Mouse (Mus musculus): ENCODE measurements around the gene Ret. TPM values are rescaled to one million over a fixed set of nuclear protein-coding genes. Genes with fewer than 3 reads are reported as not detected.
A peak's percentile ranks its signal among the peaks of the same experiment; 100 is the strongest.

Ret gene
- polyA plus RNA-seq, 1 experiment from 2014 or later = 1.3 TPM

GRCm38 (mm10) chr6:118138731-118139709 lies 58.5 kb downstream of the Ret start, which contains the start of gene Csgalnact2:
TSS of gene Csgalnact2 (minus strand) at chr6:118139140.
- Histone ChIP-seq H3K4me1 (peaks cover 7% of the 10 kb centered on the region; the same call in 1 of the 2 replicates), H3K9ac (replicated peaks) (peak within 1 kb of the TSS; percentile 68), H3K4me3 (peak within 1 kb of the TSS; percentile 81), H3K9me3 (no peaks in the 10 kb centered on the region), H3K36me3 (no peaks in the 10 kb centered on the region), H3K27ac (replicated peaks) (peak within 1 kb of the TSS; percentile 80), H3K27me3 (no peaks in the 10 kb centered on the region), H3K4me2 (replicated peaks) (peak within 1 kb of the TSS; percentile 75)
- 6% methylated on average over 54 of the region's 66 CpGs for WGBS
- ATAC-seq (replicated peaks) = peak; percentile 98

GRCm38 (mm10) chr6:118137148-118137547 lies 60.4 kb downstream of the Ret start:
- Histone ChIP-seq H3K9ac (replicated peaks) (no peak overlapping the region), H3K4me1 (peaks cover 7% of the 10 kb centered on the region; the same call in 1 of the 2 replicates), H3K27ac (replicated peaks) (no peak overlapping the region), H3K36me3 (no peaks in the 10 kb centered on the region), H3K4me2 (replicated peaks) (no peak overlapping the region), H3K9me3 (no peaks in the 10 kb centered on the region), H3K27me3 (no peaks in the 10 kb centered on the region), H3K4me3 (no peak overlapping the region)
- WGBS = 88% methylated on average over 2 of the region's 2 CpGs
- ATAC-seq (replicated peaks) = no peak

- WGBS = 85% methylated on average over 1 of the region's 1 CpGs
- H3K4me2 ChIP-seq (replicated peaks) = no peak overlapping the region
- no peaks in the 10 kb centered on the region for H3K36me3 ChIP-seq
- ATAC-seq (replicated peaks) = no peak
- no peaks in the 10 kb centered on the region for H3K9me3 ChIP-seq
- no peak overlapping the region for H3K4me3 ChIP-seq
- no peak overlapping the region for H3K9ac ChIP-seq (replicated peaks)
- no peak overlapping the region for H3K27ac ChIP-seq (replicated peaks)
- H3K4me1 ChIP-seq = peaks cover 7% of the 10 kb centered on the region; the same call in 1 of the 2 replicates
- no peaks in the 10 kb centered on the region for H3K27me3 ChIP-seq
These were observed 63.1 kb downstream of the Ret start for GRCm38 (mm10) chr6:118134461-118134860.

GRCm38 (mm10) chr6:118130022-118130421 lies 67.5 kb downstream of the Ret start:
- no peaks in the 10 kb centered on the region for H3K27me3 ChIP-seq
- no peak overlapping the region for H3K27ac ChIP-seq (replicated peaks)
- no peaks in the 10 kb centered on the region for H3K9me3 ChIP-seq
- H3K36me3 ChIP-seq = peaks cover 2% of the 10 kb centered on the region; the same call in 1 of the 2 replicates
- ATAC-seq (replicated peaks) = no peak
- no peak overlapping the region for H3K4me3 ChIP-seq
- no peak overlapping the region for H3K4me2 ChIP-seq (replicated peaks)
- WGBS = 72% methylated on average over 2 of the region's 2 CpGs
- no peaks in the 10 kb centered on the region for H3K4me1 ChIP-seq
- H3K9ac ChIP-seq (replicated peaks) = no peak overlapping the region

- 88% methylated on average over 6 of the region's 6 CpGs for WGBS
- no peak overlapping the region for H3K9ac ChIP-seq (replicated peaks)
These were observed 69.6 kb downstream of the Ret start for GRCm38 (mm10) chr6:118127827-118128487.

GRCm38 (mm10) chr6:118127198-118127597 lies 70.3 kb downstream of the Ret start:
- Histone ChIP-seq H3K4me3 (no peak overlapping the region), H3K36me3 (peaks cover 18% of the 10 kb centered on the region; the same call in 1 of the 2 replicates), H3K27me3 (no peaks in the 10 kb centered on the region), H3K9me3 (no peaks in the 10 kb centered on the region), H3K4me2 (replicated peaks) (no peak overlapping the region), H3K27ac (replicated peaks) (no peak overlapping the region), H3K4me1 (no peaks in the 10 kb centered on the region), H3K9ac (replicated peaks) (no peak overlapping the region)
- 87% methylated on average over 7 of the region's 7 CpGs for WGBS
- ATAC-seq (replicated peaks) = no peak

More at GRCm38 (mm10) chr6:118127827-118128487, 69.6 kb downstream of the Ret start:
- Histone ChIP-seq H3K9me3 (no peaks in the 10 kb centered on the region), H3K4me3 (no peak overlapping the region), H3K4me2 (replicated peaks) (no peak overlapping the region), H3K27ac (replicated peaks) (no peak overlapping the region), H3K4me1 (no peaks in the 10 kb centered on the region), H3K27me3 (no peaks in the 10 kb centered on the region), H3K36me3 (peaks cover 11% of the 10 kb centered on the region; the same call in 1 of the 2 replicates)
- no peak for ATAC-seq (replicated peaks)

GRCm38 (mm10) chr6:118126577-118126976 lies 70.9 kb downstream of the Ret start:
- Histone ChIP-seq H3K36me3 (peaks cover 18% of the 10 kb centered on the region; the same call in 1 of the 2 replicates), H3K27ac (replicated peaks) (no peak overlapping the region), H3K4me1 (no peaks in the 10 kb centered on the region), H3K9me3 (no peaks in the 10 kb centered on the region), H3K27me3 (no peaks in the 10 kb centered on the region), H3K4me2 (replicated peaks) (no peak overlapping the region), H3K4me3 (no peak overlapping the region), H3K9ac (replicated peaks) (no peak overlapping the region)
- ATAC-seq (replicated peaks) = no peak

- no peaks in the 10 kb centered on the region for H3K27me3 ChIP-seq
- no peak overlapping the region for H3K4me3 ChIP-seq
- H3K4me2 ChIP-seq (replicated peaks) = no peak overlapping the region
- H3K36me3 ChIP-seq = peaks cover 18% of the 10 kb centered on the region; the same call in 1 of the 2 replicates
- no peak for ATAC-seq (replicated peaks)
- no peaks in the 10 kb centered on the region for H3K4me1 ChIP-seq
- H3K27ac ChIP-seq (replicated peaks) = no peak overlapping the region
- H3K9ac ChIP-seq (replicated peaks) = no peak overlapping the region
- 91% methylated on average over 1 of the region's 1 CpGs for WGBS
- H3K9me3 ChIP-seq = no peaks in the 10 kb centered on the region
These were observed 74.8 kb downstream of the Ret start for GRCm38 (mm10) chr6:118122767-118123166.

- H3K4me2 ChIP-seq (replicated peaks) = no peak overlapping the region
- no peak overlapping the region for H3K27ac ChIP-seq (replicated peaks)
- no peak for ATAC-seq (replicated peaks)
- WGBS = 69% methylated on average over 1 of the region's 1 CpGs
- H3K4me1 ChIP-seq = no peaks in the 10 kb centered on the region
- no peak overlapping the region for H3K9ac ChIP-seq (replicated peaks)
- no peaks in the 10 kb centered on the region for H3K9me3 ChIP-seq
- H3K27me3 ChIP-seq = no peaks in the 10 kb centered on the region
- no peaks in the 10 kb centered on the region for H3K36me3 ChIP-seq
- H3K4me3 ChIP-seq = no peak overlapping the region
These were observed 85.7 kb downstream of the Ret start for GRCm38 (mm10) chr6:118111810-118112209.

Other genes with a start within 250 kb of the Ret start
- gene Rasgef1a, start 186.3 kb downstream of the Ret start, polyA plus RNA-seq (2015; fragmentation: Nextera tagmentation; extraction: Ambion mirVana) = 3.7 and 4.1 TPM in 2 replicates
- gene Csgalnact2, start 58.6 kb downstream of the Ret start, polyA plus RNA-seq (2015; fragmentation: Nextera tagmentation; extraction: Ambion mirVana) = 9.2 and 11.1 TPM in 2 replicates
- gene Bms1, start 221.8 kb upstream of the Ret start, polyA plus RNA-seq (2015; fragmentation: Nextera tagmentation; extraction: Ambion mirVana) = 26.0 and 28.1 TPM in 2 replicates

All from forebrain, embryonic 15.5 days (tissue).